Mouse (Mus musculus) gastrocnemius, postnatal 10 days (tissue): ENCODE results near the gene Galnt15. TPM values are rescaled to one million over a fixed set of nuclear protein-coding genes. Genes with fewer than 3 reads are reported as not detected.
"Not testable (repeated sequence)": the region's sequence is repeated elsewhere in the genome, so short reads cannot be mapped to it uniquely, and the experiment has no call there.

Experiments
- DNase-seq: peaks from one replicate; pipeline ENCODE4 v3.0.0; 2021; ENCODE audit warnings: mixed read lengths
- total RNA-seq, 2 experiments: library from RNA; stranded (reverse); gene quantifications; 2 replicates each; pipeline ENCODE4 v1.2.3; 2021

Galnt15 gene
- total RNA-seq, 2 experiments from 2014 or later: 22.2 to 23.2 TPM

DNA sequence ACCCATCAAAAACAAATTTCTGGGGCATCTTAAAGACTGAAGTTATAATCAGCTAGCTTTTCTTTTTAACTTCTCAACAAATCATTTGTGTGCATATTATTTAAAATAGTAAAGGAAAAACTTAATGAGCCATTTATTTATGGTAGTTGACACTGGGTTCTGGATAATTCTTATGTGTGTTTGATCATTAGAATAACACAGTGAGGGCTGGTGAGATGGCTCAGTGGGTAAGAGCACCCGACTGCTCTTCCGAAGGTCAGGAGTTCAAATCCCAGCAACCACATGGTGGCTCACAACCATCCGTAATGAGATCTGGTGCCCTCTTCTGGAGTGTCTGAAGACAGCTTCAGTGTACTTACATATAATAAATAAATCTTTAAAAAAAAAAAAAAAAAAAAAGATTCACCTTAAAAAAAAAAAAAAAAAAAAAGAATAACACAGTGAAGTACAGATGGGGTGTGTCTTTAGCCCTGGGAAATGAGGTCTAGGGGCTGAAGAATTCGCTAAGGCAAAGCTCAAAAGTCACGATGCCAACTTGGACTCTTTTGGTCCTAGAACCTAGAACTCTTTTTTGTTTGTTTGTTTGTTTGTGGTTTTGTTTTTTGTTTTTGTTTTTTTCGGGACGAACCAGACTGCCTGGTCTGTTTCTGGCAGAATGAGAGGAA lies 58.9 kb downstream of the Galnt15 start:
- DNase-seq: not testable (repeated sequence)

DNA sequence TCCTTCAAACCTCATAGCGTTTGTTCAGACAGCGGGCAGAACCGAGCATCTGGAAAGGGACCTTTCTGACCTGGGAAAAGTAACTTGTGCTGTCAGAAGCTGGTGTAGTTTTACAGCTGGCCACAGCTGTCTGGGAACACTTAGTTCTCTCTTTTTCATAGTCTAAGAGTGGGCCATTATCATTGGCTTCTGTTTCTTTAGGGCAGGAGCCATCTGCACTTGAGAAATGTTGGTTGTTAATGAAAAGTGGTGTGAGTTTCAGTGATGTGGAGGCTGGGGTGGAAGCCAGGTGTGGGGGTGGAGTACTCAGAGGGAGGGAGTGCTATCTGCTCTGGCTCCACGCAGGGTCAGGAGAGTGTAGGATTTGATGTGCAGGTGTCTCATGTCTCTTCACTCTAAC lies 62.3 kb downstream of the Galnt15 start:
- DNase-seq: no peak

DNA sequence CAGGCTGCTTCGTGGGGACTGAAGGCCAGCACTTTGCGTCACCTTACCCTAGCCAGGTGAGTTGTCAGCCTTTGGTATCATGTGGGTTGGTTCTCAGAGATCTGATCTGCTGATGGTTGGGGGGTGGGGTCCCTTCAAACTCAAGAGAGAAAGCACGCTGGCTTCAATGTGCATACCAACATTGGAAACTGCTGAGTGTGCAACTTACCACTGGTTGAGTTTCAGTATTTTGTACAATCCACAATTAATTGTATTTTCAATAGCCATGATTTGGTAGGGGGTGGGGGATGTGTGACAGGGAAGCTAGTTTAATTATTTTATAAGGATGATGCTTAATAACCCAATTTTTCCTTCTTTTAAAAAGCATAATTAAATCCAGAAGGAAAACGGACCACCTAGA lies 62.9 kb downstream of the Galnt15 start:
- no peak for DNase-seq

GRCm38 (mm10) chr14:32093018-32093417 lies 64.2 kb downstream of the Galnt15 start:
- no peak for DNase-seq

GRCm38 (mm10) chr14:32093500-32094117 lies 64.8 kb downstream of the Galnt15 start:
- DNase-seq: no peak

DNA sequence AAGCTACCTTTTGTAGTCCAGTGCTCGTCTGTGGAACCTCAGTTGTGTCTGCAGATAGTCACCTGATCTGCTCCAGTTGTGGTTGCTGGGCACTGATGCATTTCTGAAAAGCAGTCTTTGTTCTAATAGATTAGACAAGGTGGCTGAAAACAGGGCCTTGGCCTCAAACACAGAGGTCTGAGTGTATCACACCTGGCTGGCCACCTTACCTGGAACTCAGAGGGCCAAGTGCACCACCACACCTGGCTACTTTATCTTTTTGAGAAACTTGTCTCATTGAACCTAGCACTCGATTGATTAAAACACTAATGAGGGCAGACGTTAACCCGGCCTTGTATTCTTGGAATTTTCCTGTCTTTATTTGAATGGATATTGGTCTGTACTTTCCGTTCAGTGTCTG lies 66.9 kb downstream of the Galnt15 start:
- DNase-seq: no peak

GRCm38 (mm10) chr14:32096740-32097139 lies 68.0 kb downstream of the Galnt15 start:
- DNase-seq: no peak

DNA sequence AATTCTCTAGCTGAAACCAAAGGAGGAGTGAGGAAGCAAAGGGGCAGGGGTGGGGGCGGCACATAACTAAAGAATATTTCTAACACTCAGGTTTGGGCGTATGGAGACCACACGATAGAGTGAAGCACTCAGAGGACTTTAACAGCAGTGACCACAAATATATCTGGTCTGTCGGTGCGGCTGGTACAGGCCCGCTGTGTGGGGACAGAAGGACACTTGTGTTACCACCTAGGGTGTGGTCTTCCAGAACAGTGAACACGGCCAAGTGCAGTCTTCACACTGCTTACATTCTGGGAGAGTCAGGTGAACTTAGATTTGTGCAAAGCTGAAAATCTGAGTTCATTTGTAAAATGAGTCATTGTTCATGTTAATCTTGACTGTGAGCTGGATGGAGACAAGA lies 68.9 kb downstream of the Galnt15 start:
- DNase-seq: no peak

- DNase-seq: no peak
Measured at GRCm38 (mm10) chr14:32098951-32099350, 70.2 kb downstream of the Galnt15 start.

DNA sequence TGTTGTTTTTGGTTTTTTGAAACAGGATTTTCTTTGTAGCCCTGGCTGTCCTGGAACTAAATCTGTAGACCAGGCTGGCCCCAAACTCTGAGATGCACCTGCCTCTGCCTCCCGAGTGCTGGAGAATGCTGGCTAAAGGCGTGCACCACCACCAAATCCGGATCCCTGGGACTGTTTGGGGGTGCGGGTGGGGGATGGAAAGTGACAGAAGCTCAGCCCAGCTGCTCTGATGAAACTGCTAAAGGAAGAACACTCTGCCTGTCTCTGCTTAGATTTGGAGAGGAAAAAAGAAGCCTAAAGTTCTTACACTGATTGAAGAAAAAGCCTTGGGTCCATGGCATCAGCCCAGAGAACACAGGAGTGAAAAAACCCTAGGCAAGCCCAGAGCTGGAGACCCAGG lies 74.8 kb downstream of the Galnt15 start:
- DNase-seq: no peak

DNA sequence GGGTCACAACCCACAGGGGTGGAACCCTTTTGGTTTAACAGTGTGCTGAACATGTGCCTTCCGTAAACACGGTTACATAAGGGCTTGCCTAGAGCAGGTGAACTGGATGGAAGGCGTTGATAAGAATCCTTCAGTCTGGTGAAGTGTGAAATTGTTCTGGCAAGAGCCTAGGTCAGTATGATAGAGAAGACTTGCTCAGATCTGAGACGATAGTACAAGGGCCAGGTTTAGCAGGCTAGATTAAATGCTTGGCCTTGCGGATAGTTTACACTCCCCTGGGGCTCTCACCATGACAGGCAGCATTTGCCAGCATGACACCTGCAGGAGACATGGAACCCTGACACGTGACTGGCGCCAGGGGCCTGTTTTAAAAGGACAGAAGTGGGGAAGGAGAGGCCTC lies 76.9 kb downstream of the Galnt15 start:
- DNase-seq: no peak

DNA sequence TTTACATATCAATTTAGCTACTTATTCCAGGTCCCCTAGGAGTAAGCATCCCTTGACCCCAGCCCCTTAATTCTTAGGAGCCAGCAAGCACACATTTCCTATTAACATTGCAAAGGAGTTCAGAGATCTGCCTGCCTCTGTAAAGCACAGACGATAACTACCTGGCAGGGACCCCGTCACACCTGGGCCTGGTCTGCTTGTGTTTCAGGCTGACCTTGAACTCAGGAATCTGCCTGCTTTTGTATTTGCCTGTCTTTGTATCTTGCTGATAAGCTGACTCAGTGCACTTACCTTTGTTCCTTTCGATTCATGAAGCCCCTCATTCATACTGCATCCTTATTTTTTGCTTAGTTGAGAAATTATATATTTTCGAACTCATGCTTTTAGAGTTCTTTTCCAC lies 78.1 kb downstream of the Galnt15 start:
- no peak for DNase-seq

Other genes starting within 250 kb of the Galnt15 start
- gene Ankrd28, start 198.3 kb upstream of the Galnt15 start, total RNA-seq: 10 to 100 TPM; 53.2 to 53.4 TPM
- gene Oxnad1, start 56.4 kb downstream of the Galnt15 start, total RNA-seq: 10 to 100 TPM; 18.7 to 19.9 TPM
- 10 to 100 TPM; 68.3 to 74.9 TPM for gene Dph3, start 56.7 kb downstream of the Galnt15 start, total RNA-seq
- not detected for gene Msmb, start 113.0 kb downstream of the Galnt15 start, total RNA-seq
- 10 to 100 TPM; 44.8 to 56.8 TPM for gene Ncoa4, start 130.9 kb downstream of the Galnt15 start, total RNA-seq
- 100 to 1,000 TPM; 144 to 169 TPM for gene Timm23, start 172.9 kb downstream of the Galnt15 start, total RNA-seq
- gene Parg, start 173.0 kb downstream of the Galnt15 start, total RNA-seq: 10 to 100 TPM; 20.4 to 23.6 TPM